Mouse (Mus musculus): Measurements from ENCODE around the gene Ddx20.

DNA sequence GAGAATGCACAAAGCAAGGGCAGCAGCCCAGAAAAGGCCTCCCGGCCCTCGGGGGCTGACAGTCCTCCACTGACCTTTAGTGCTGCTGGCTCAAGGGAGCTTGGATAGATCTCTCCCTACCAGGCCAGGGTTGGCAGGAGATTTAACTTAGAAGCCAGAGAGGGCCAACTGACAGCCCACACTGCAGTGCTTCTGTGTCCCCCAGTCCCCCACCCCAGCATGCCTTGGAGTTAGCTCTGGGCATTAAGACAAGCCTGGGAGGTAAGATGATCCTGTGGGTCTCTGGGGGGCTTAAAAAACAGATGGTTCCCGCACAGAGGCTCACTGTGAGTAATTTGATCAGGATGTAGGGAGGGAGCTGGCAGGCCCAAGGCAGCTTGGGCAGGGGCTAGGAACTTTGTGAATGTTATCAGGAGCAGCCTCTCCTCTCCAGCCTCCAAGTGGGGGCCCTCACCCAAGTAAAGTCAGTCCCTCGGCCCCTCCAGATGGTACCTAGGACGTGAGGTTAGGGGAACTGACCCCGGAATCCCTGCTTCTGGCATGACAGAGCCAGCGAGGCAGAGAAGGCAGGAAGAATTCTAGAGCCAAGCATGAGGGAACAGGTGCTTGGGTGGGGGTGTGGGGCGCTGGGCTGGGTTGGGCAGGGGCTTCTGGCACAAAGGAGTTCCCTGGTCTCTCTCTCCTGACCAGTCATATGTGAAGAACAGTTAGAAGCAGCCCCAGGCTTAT is 26.9 kb upstream of the Ddx20 start:
- TF ChIP-seq CTCF (conservative IDR thresholded peaks at IDR 0.05; ENCODE audit: low read length) (no peak), NANOG (IDR thresholded peaks at IDR 0.05; ENCODE audit: borderline replicate concordance, low read length) (no peak)

Measured in E14TG2a.4 (cell line).